Comparison of ENCODE assay signal across 8 mouse cellular contexts in genomic region chr8:121687455-121688161, GRCm38 (mm10). TPM values are rescaled to one million over a fixed set of nuclear protein-coding genes. Genes with fewer than 3 reads are reported as not detected.
DNase-seq lines count a peak whose midpoint lies in the region; ATAC-seq and TF ChIP-seq lines count a peak whose summit lies in the region.

No protein-coding gene starts in this region.

- no peaks in the 10 kb centered on the region for H3K36me3 ChIP-seq in E14TG2a.4 (ENCODE audit: insufficient read depth, low read length)
- H3K36me3 ChIP-seq in stomach, postnatal 0 days (ENCODE audit: control insufficient read depth, insufficient read depth, low read length), result no peaks in the 10 kb centered on the region

- no peaks in the 10 kb centered on the region for H3K27me3 ChIP-seq in E14TG2a.4 (ENCODE audit: insufficient read depth, low read length)
- H3K27me3 ChIP-seq in stomach, postnatal 0 days (ENCODE audit: control insufficient read depth, insufficient read depth, low read length), result no peaks in the 10 kb centered on the region

- no peak for ATAC-seq in stomach, postnatal 0 days (ENCODE audit: low FRiP score, low TSS enrichment)

- H3K27ac ChIP-seq in stomach, postnatal 0 days (replicated peaks), result no peak overlapping the region

- peaks cover 47% of the 10 kb centered on the region for H3K4me1 ChIP-seq in E14TG2a.4 (replicated peaks; ENCODE audit: low read depth, low read length)
- no peaks in the 10 kb centered on the region for H3K4me1 ChIP-seq in stomach, postnatal 0 days (replicated peaks; ENCODE audit: control insufficient read depth, insufficient read depth)

- 0 out of 2 replicates have a peak overlapping the region, but pooled peaks have one; percentile 18 for H3K9ac ChIP-seq in stomach, postnatal 0 days (ENCODE audit: low read length)

- TF ChIP-seq EP300 in stomach, postnatal 0 days (optimal IDR thresholded peaks at IDR 0.05), result no peak

- intact Hi-C loops in left cerebral cortex, postnatal 36 days (cut with DNase I), result loop anchor here (2.0 to 5.0 kb wide), 2 partner anchors 85 to 140 kb away; no protein-coding TSS in a partner anchor
- intact Hi-C loops in gastrocnemius, postnatal 36 days (cut with DNase I), result loop anchor here (5.0 kb wide), 1 partner anchor 140 kb away; no protein-coding TSS in a partner anchor

- no peak overlapping the region for H3K4me2 ChIP-seq in stomach, postnatal 0 days (replicated peaks; ENCODE audit: low read depth)

- DNase-seq in ZHBTc4 (ENCODE audit: low read depth, low spot score), result peak; percentile 81
- DNase-seq in frontal cortex, postnatal 14 days (ENCODE audit: low spot score in 2 of 2), result peak; percentile 59 to 64
- DNase-seq in left cerebral cortex, postnatal 36 days (ENCODE audit: low spot score in 2 of 2), result peak; percentile 59 to 68
- DNase-seq in stomach, postnatal 0 days (ENCODE audit: low spot score), result no peak
- DNase-seq in thymus, postnatal 10 days (ENCODE audit: low spot score in 2 of 2), result no peak
- DNase-seq in gastrocnemius, postnatal 36 days, result no peak
- no peak for DNase-seq in urinary bladder, adult 18-20 months (ENCODE audit: low spot score in 2 of 2)

- 58% methylated on average over 14 of the region's 14 CpGs for WGBS in stomach, postnatal 0 days

- H3K4me3 ChIP-seq in E14TG2a.4 (replicated peaks; ENCODE audit: low read length), result 0 out of 2 replicates have a peak overlapping the region, but pooled peaks have one; percentile 4
- no peak overlapping the region for H3K4me3 ChIP-seq in stomach, postnatal 0 days (ENCODE audit: low read depth, low read length)

- peaks cover 4% of the 10 kb centered on the region; the same call in 1 of the 2 replicates for H3K9me3 ChIP-seq in E14TG2a.4 (ENCODE audit: low read length)
- H3K9me3 ChIP-seq in stomach, postnatal 0 days (ENCODE audit: control insufficient read depth, low read length), result no peaks in the 10 kb centered on the region

- TF ChIP-seq CTCF in E14TG2a.4 (conservative IDR thresholded peaks at IDR 0.05; ENCODE audit: low read length), result no peak
- TF ChIP-seq CTCF in stomach, postnatal 0 days (IDR thresholded peaks at IDR 0.05; ENCODE audit: low read depth), result no peak

RNA-seq across cellular contexts. Expression of gene Zcchc14, which starts 34.9 kb away (rescaled TPM):
- total RNA-seq in left cerebral cortex, postnatal 36 days (2021), result 10 to 100 TPM; 61.3 to 75.3 TPM
- polyA plus RNA-seq in stomach, postnatal 0 days (2015; fragmentation: Nextera tagmentation; extraction: Ambion mirVana), result 4.5 and 5.1 TPM in 2 replicates
- total RNA-seq in gastrocnemius, postnatal 36 days (2021), result 10 to 100 TPM; 14.2 to 17.2 TPM

RNA-seq across cellular contexts. Expression of gene Jph3, which starts 41.8 kb away (rescaled TPM):
- 100 to 1,000 TPM; 280 to 293 TPM for total RNA-seq in left cerebral cortex, postnatal 36 days (2021)
- 1.7 and 2.1 TPM in 2 replicates for polyA plus RNA-seq in stomach, postnatal 0 days (2015; fragmentation: Nextera tagmentation; extraction: Ambion mirVana)
- total RNA-seq in gastrocnemius, postnatal 36 days (2021), result not detected

Comparison
In these comparisons a context has a peak if more than half of its experiments do, and no peak if none do; other contexts are left out.
1. DNase-seq: peak in ZHBTc4 (single experiment), frontal cortex, postnatal 14 days (2 of 2) and left cerebral cortex, postnatal 36 days (2 of 2); none in stomach, postnatal 0 days (single experiment), thymus, postnatal 10 days (0 of 2), gastrocnemius, postnatal 36 days (0 of 2) and urinary bladder, adult 18-20 months (0 of 2).
2. RNA of gene Jph3, which starts 41.8 kb away (total RNA-seq): 280 to 293 TPM in left cerebral cortex, postnatal 36 days; not detected in gastrocnemius, postnatal 36 days; every median in the first group is over 100 times any median in the second.